In the genomic region with DNA sequence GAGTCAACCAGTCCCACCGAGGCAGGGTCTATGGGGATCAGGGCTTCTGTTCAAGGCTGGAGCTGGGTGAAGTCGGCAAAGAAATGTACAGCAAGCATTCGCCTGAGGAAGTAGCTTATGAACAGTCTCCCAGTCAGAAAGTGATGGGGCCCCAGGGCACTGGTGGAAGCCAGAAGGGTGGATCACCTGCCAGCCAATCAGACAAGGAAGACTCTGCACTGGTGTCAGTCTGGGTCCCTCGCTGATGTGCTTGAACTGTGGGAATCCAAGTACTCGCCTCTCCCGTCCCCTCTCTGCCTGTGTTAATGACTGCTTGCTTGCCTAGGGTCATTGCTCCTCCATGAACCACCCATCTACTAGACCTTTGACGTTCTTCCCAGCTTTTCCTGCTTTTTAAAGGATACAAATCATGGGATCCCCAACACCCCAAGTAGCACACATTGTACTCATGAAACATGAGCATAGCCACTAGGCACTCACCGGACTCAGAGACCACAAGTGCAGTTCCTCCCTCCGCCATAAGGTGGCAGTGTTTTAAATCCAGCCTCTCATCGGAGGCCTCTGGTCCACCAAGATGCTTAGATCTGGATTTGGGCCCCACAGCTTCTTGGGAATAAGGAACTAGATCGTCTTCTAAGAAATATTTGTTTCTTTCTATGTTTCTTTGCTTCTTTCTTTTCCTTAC, we compare ENCODE assay signal across 8 mouse cellular contexts.
DNase-seq lines count a peak whose midpoint lies in the region; ATAC-seq and TF ChIP-seq lines count a peak whose summit lies in the region.

No protein-coding gene starts in this region.

- H3K4me2 ChIP-seq in intestine, embryonic 14.5 days (ENCODE audit: low read length): no peak overlapping the region
- no peak overlapping the region for H3K4me2 ChIP-seq in intestine, embryonic 16.5 days (ENCODE audit: low read depth, low read length)

- TF ChIP-seq CTCF in E14TG2a.4 (conservative IDR thresholded peaks at IDR 0.05; ENCODE audit: low read length): peak; percentile 77

- peak; percentile 64 for DNase-seq in intestine, embryonic 14.5 days (ENCODE audit: low spot score)
- peak; percentile 41 for DNase-seq in adrenal gland, postnatal 25 days
- peak; percentile 70 for DNase-seq in heart, postnatal 4 days
- DNase-seq in natural killer cell, adult 2 months (ENCODE audit: low spot score in 2 of 2): peak; percentile 6 to 19
- no peak for DNase-seq in frontal cortex, postnatal 25 days (ENCODE audit: low spot score in 2 of 2)

- ATAC-seq in intestine, embryonic 14.5 days (replicated peaks; ENCODE audit: low FRiP score, low TSS enrichment, low read depth): no peak
- ATAC-seq in intestine, embryonic 16.5 days: no peak
- no peak for ATAC-seq in activated CD4-positive, CD25-positive, alpha-beta regulatory T cell, adult 4 months

- 77% methylated on average over 11 of the region's 11 CpGs for WGBS in intestine, embryonic 14.5 days
- 75% methylated on average over 11 of the region's 11 CpGs for WGBS in intestine, embryonic 16.5 days

- no peaks in the 10 kb centered on the region for H3K9me3 ChIP-seq in intestine, embryonic 14.5 days (ENCODE audit: control insufficient read depth, low read length)
- H3K9me3 ChIP-seq in intestine, embryonic 16.5 days (ENCODE audit: control insufficient read depth, low read length): no peaks in the 10 kb centered on the region
- H3K9me3 ChIP-seq in E14TG2a.4 (ENCODE audit: low read length): no peaks in the 10 kb centered on the region

- H3K9ac ChIP-seq in intestine, embryonic 14.5 days (ENCODE audit: low read length): no peak overlapping the region
- H3K9ac ChIP-seq in intestine, embryonic 16.5 days (ENCODE audit: low read depth, low read length): no peak overlapping the region

- H3K4me1 ChIP-seq in intestine, embryonic 14.5 days (replicated peaks; ENCODE audit: control insufficient read depth, insufficient read depth, low read length): peaks cover 3% of the 10 kb centered on the region; the same call in 1 of the 2 replicates
- H3K4me1 ChIP-seq in intestine, embryonic 16.5 days (ENCODE audit: control insufficient read depth, insufficient read depth, low read length): no peaks in the 10 kb centered on the region
- peaks cover 23% of the 10 kb centered on the region for H3K4me1 ChIP-seq in E14TG2a.4 (replicated peaks; ENCODE audit: low read depth, low read length)

- no peak overlapping the region for H3K4me3 ChIP-seq in intestine, embryonic 14.5 days (ENCODE audit: low read depth, low read length)
- no peak overlapping the region for H3K4me3 ChIP-seq in intestine, embryonic 16.5 days (ENCODE audit: low read length)
- H3K4me3 ChIP-seq in E14TG2a.4 (replicated peaks; ENCODE audit: low read length): no peak overlapping the region

- H3K36me3 ChIP-seq in intestine, embryonic 14.5 days (ENCODE audit: control insufficient read depth, insufficient read depth, low read length): no peaks in the 10 kb centered on the region
- no peaks in the 10 kb centered on the region for H3K36me3 ChIP-seq in intestine, embryonic 16.5 days (ENCODE audit: control insufficient read depth, insufficient read depth, low read length)
- H3K36me3 ChIP-seq in E14TG2a.4 (ENCODE audit: insufficient read depth, low read length): no peaks in the 10 kb centered on the region

- H3K27me3 ChIP-seq in intestine, embryonic 14.5 days (replicated peaks; ENCODE audit: control insufficient read depth, insufficient read depth, low read length): no peaks in the 10 kb centered on the region
- H3K27me3 ChIP-seq in intestine, embryonic 16.5 days (replicated peaks; ENCODE audit: control insufficient read depth, insufficient read depth, low read length): no peaks in the 10 kb centered on the region
- no peaks in the 10 kb centered on the region for H3K27me3 ChIP-seq in E14TG2a.4 (ENCODE audit: insufficient read depth, low read length)

- no peak overlapping the region for H3K27ac ChIP-seq in intestine, embryonic 14.5 days (ENCODE audit: low read depth)
- no peak overlapping the region for H3K27ac ChIP-seq in intestine, embryonic 16.5 days (ENCODE audit: low read length)

Comparison
In these comparisons a context has a peak if more than half of its experiments do, and no peak if none do; other contexts are left out.
1. DNase-seq: peak in intestine, embryonic 14.5 days (single experiment), adrenal gland, postnatal 25 days (single experiment), heart, postnatal 4 days (single experiment) and natural killer cell, adult 2 months (2 of 2); none in frontal cortex, postnatal 25 days (0 of 2).